Comparison of ENCODE assay signal across 8 mouse cellular contexts in genomic region chr9:119340212-119340580, GRCm38 (mm10). TPM values are rescaled to one million over a fixed set of nuclear protein-coding genes. Genes with fewer than 3 reads are reported as not detected.
DNase-seq lines count a peak whose midpoint lies in the region; ATAC-seq and TF ChIP-seq lines count a peak whose summit lies in the region.

No protein-coding gene starts in this region.

- DNase-seq in heart, postnatal 14 days, result no peak
- no peak for DNase-seq in G1E (ENCODE audit: low spot score)
- DNase-seq in midbrain, embryonic 11.5 days (ENCODE audit: low spot score, missing footprints), result peak; percentile 90
- DNase-seq in spleen, adult 12 weeks (ENCODE audit: low spot score), result no peak
- DNase-seq in right cerebral cortex, postnatal 4 days, result no peak

- H3K4me1 ChIP-seq in heart, embryonic 13.5 days, result peaks cover 27% of the 10 kb centered on the region
- H3K4me1 ChIP-seq in G1E (ENCODE audit: insufficient read depth, low read depth, low read length), result peaks cover 57% of the 10 kb centered on the region
- peaks cover 26% of the 10 kb centered on the region for H3K4me1 ChIP-seq in hindbrain, embryonic 12.5 days
- H3K4me1 ChIP-seq in midbrain, embryonic 11.5 days (ENCODE audit: control insufficient read depth, insufficient read depth, low read length), result peaks cover 11% of the 10 kb centered on the region

- no peaks in the 10 kb centered on the region for H3K27me3 ChIP-seq in heart, embryonic 13.5 days (replicated peaks)
- no peaks in the 10 kb centered on the region for H3K27me3 ChIP-seq in G1E (ENCODE audit: insufficient read depth, low read length)
- H3K27me3 ChIP-seq in hindbrain, embryonic 12.5 days, result peaks cover 20% of the 10 kb centered on the region
- H3K27me3 ChIP-seq in midbrain, embryonic 11.5 days (ENCODE audit: control insufficient read depth, insufficient read depth, low read length), result peaks cover 3% of the 10 kb centered on the region; the same call in 1 of the 2 replicates

- no peak for TF ChIP-seq CTCF in G1E (IDR thresholded peaks at IDR 0.05; ENCODE audit: low read depth, low read length)

- intact Hi-C loops in heart, postnatal 14 days (cut with DNase I), result loop anchor here (2.0 kb wide), 1 partner anchor 17 kb away; the partner anchor contains the start of gene Oxsr1

- H3K27ac ChIP-seq in heart, embryonic 13.5 days (replicated peaks), result peak overlapping the region; percentile 94
- H3K27ac ChIP-seq in hindbrain, embryonic 12.5 days, result peak overlapping the region; percentile 89; the same call in 1 of the 2 replicates
- H3K27ac ChIP-seq in midbrain, embryonic 11.5 days (ENCODE audit: low read depth, low read length), result no peak overlapping the region

- peak overlapping the region; percentile 88 for H3K9ac ChIP-seq in heart, embryonic 13.5 days
- peak overlapping the region; percentile 59 for H3K9ac ChIP-seq in hindbrain, embryonic 12.5 days
- H3K9ac ChIP-seq in midbrain, embryonic 11.5 days (ENCODE audit: low read length), result peak overlapping the region; percentile 57; the same call in 1 of the 2 replicates

- H3K36me3 ChIP-seq in heart, embryonic 13.5 days, result peaks cover 40% of the 10 kb centered on the region
- H3K36me3 ChIP-seq in G1E (replicated peaks), result peaks cover 63% of the 10 kb centered on the region
- peaks cover 24% of the 10 kb centered on the region for H3K36me3 ChIP-seq in hindbrain, embryonic 12.5 days
- H3K36me3 ChIP-seq in midbrain, embryonic 11.5 days (ENCODE audit: control insufficient read depth, insufficient read depth, low read length), result peaks cover 3% of the 10 kb centered on the region; the same call in 1 of the 2 replicates

- peak overlapping the region; percentile 87 for H3K4me2 ChIP-seq in heart, embryonic 13.5 days
- peak overlapping the region; percentile 75 for H3K4me2 ChIP-seq in hindbrain, embryonic 12.5 days (replicated peaks)
- H3K4me2 ChIP-seq in midbrain, embryonic 11.5 days, result peak overlapping the region; percentile 68

- no peaks in the 10 kb centered on the region for H3K9me3 ChIP-seq in heart, embryonic 13.5 days
- H3K9me3 ChIP-seq in G1E (replicated peaks), result no peaks in the 10 kb centered on the region
- no peaks in the 10 kb centered on the region for H3K9me3 ChIP-seq in hindbrain, embryonic 12.5 days (replicated peaks)
- H3K9me3 ChIP-seq in midbrain, embryonic 11.5 days (ENCODE audit: control insufficient read depth, low read length), result no peaks in the 10 kb centered on the region

- WGBS in heart, embryonic 13.5 days, result 5% methylated on average over 8 of the region's 8 CpGs
- WGBS in hindbrain, embryonic 12.5 days, result 9% methylated on average over 8 of the region's 8 CpGs
- 4% methylated on average over 8 of the region's 8 CpGs for WGBS in midbrain, embryonic 11.5 days

- ATAC-seq in heart, embryonic 13.5 days (ENCODE audit: extremely low read depth, insufficient number of reproducible peaks, low FRiP score, low TSS enrichment), result no peak
- no peak for ATAC-seq in G1E (ENCODE audit: extremely low read depth, insufficient number of reproducible peaks, low FRiP score, poor library complexity, severe bottlenecking)
- no peak for ATAC-seq in hindbrain, embryonic 12.5 days (ENCODE audit: low FRiP score)
- ATAC-seq in midbrain, embryonic 11.5 days (ENCODE audit: low FRiP score), result no peak
- no peak for ATAC-seq in frontal cortex, adult (ENCODE audit: low TSS enrichment)

- peak overlapping the region; percentile 88 for H3K4me3 ChIP-seq in heart, embryonic 13.5 days
- H3K4me3 ChIP-seq in G1E (ENCODE audit: low read depth, low read length), result peak overlapping the region; percentile 82
- H3K4me3 ChIP-seq in hindbrain, embryonic 12.5 days, result peak overlapping the region; percentile 81
- peak overlapping the region; percentile 66 for H3K4me3 ChIP-seq in midbrain, embryonic 11.5 days (ENCODE audit: low read depth, low read length)

RNA-seq across cellular contexts. Expression of gene Acaa1a, which starts 0.7 kb away (rescaled TPM):
- polyA plus RNA-seq in heart, embryonic 13.5 days (2015; fragmentation: Nextera tagmentation; extraction: Ambion mirVana), result 79.7 and 88.5 TPM in 2 replicates
- total RNA-seq in heart, postnatal 14 days (2021), result 10 to 100 TPM; 81.0 to 81.7 TPM
- total RNA-seq in G1E (2014; fragmentation: Nextera tagmentation), result 14.2 and 18.1 TPM in 2 replicates
- 30.7 and 31.9 TPM in 2 replicates for total RNA-seq in G1E (2017)
- 53.4 and 71.2 TPM in 2 replicates for polyA plus RNA-seq in G1E (2012)
- 82.4 and 87.1 TPM in 2 replicates for polyA plus RNA-seq in hindbrain, embryonic 12.5 days (2016; fragmentation: Nextera tagmentation; extraction: Ambion mirVana)
- polyA plus RNA-seq in midbrain, embryonic 11.5 days (2014; fragmentation: Nextera tagmentation; extraction: Ambion mirVana), result 52.7 and 61.2 TPM in 2 replicates

RNA-seq across cellular contexts. Expression of gene Myd88, which starts 1.0 kb away (rescaled TPM):
- 14.2 and 14.5 TPM in 2 replicates for polyA plus RNA-seq in heart, embryonic 13.5 days (2015; fragmentation: Nextera tagmentation; extraction: Ambion mirVana)
- 10 to 100 TPM; 15.7 to 16.4 TPM for total RNA-seq in heart, postnatal 14 days (2021)
- total RNA-seq in G1E (2014; fragmentation: Nextera tagmentation), result 24.4 and 31.3 TPM in 2 replicates
- total RNA-seq in G1E (2017), result 26.0 and 27.0 TPM in 2 replicates
- 8.9 and 12.3 TPM in 2 replicates for polyA plus RNA-seq in G1E (2012)
- polyA plus RNA-seq in hindbrain, embryonic 12.5 days (2016; fragmentation: Nextera tagmentation; extraction: Ambion mirVana), result 6.3 and 7.6 TPM in 2 replicates
- 6.3 and 7.6 TPM in 2 replicates for polyA plus RNA-seq in midbrain, embryonic 11.5 days (2014; fragmentation: Nextera tagmentation; extraction: Ambion mirVana)

RNA-seq across cellular contexts. Expression of gene Xylb, which starts 17.0 kb away (rescaled TPM):
- polyA plus RNA-seq in heart, embryonic 13.5 days (2015; fragmentation: Nextera tagmentation; extraction: Ambion mirVana), result 1.2 and 2.6 TPM in 2 replicates
- under 1 TPM; 0.24 to 0.29 TPM for total RNA-seq in heart, postnatal 14 days (2021)
- total RNA-seq in G1E (2014; fragmentation: Nextera tagmentation), result 20.0 and 23.7 TPM in 2 replicates
- total RNA-seq in G1E (2017), result 9.9 and 10.3 TPM in 2 replicates
- 7.7 and 8.1 TPM in 2 replicates for polyA plus RNA-seq in G1E (2012)
- 4.7 and 4.9 TPM in 2 replicates for polyA plus RNA-seq in hindbrain, embryonic 12.5 days (2016; fragmentation: Nextera tagmentation; extraction: Ambion mirVana)
- 5.4 and 6.5 TPM in 2 replicates for polyA plus RNA-seq in midbrain, embryonic 11.5 days (2014; fragmentation: Nextera tagmentation; extraction: Ambion mirVana)

RNA-seq across cellular contexts. Expression of gene Oxsr1, which starts 18.0 kb away (rescaled TPM):
- 7.4 and 7.8 TPM in 2 replicates for polyA plus RNA-seq in heart, embryonic 13.5 days (2015; fragmentation: Nextera tagmentation; extraction: Ambion mirVana)
- total RNA-seq in heart, postnatal 14 days (2021), result 10 to 100 TPM; 37.8 to 39.9 TPM
- total RNA-seq in G1E (2014; fragmentation: Nextera tagmentation), result 35.4 and 59.7 TPM in 2 replicates
- 53.5 and 56.3 TPM in 2 replicates for total RNA-seq in G1E (2017)
- polyA plus RNA-seq in G1E (2012), result 14.7 and 18.2 TPM in 2 replicates
- polyA plus RNA-seq in hindbrain, embryonic 12.5 days (2016; fragmentation: Nextera tagmentation; extraction: Ambion mirVana), result 18.9 and 19.6 TPM in 2 replicates
- 15.5 and 16.2 TPM in 2 replicates for polyA plus RNA-seq in midbrain, embryonic 11.5 days (2014; fragmentation: Nextera tagmentation; extraction: Ambion mirVana)

RNA-seq across cellular contexts. Expression of gene Slc22a14, which starts 25.2 kb away (rescaled TPM):
- 0.10 TPM in 1 of 2 replicates, not detected in the other for polyA plus RNA-seq in heart, embryonic 13.5 days (2015; fragmentation: Nextera tagmentation; extraction: Ambion mirVana)
- under 1 TPM in 1 of 2 experiments, not detected in 1; 0.22 TPM for total RNA-seq in heart, postnatal 14 days (2021)
- total RNA-seq in G1E (2014; fragmentation: Nextera tagmentation) (not detected in 2 replicates), G1E (2017) (not detected in 2 replicates)
- not detected in 2 replicates for polyA plus RNA-seq in G1E (2012)
- polyA plus RNA-seq in hindbrain, embryonic 12.5 days (2016; fragmentation: Nextera tagmentation; extraction: Ambion mirVana), result not detected in 2 replicates
- polyA plus RNA-seq in midbrain, embryonic 11.5 days (2014; fragmentation: Nextera tagmentation; extraction: Ambion mirVana), result not detected in 2 replicates
